Comparison of ENCODE assay signal across 8 mouse cellular contexts in genomic region chr5:142529915-142530314, GRCm38 (mm10). TPM values are rescaled to one million over a fixed set of nuclear protein-coding genes. Genes with fewer than 3 reads are reported as not detected.
DNase-seq lines count a peak whose midpoint lies in the region; ATAC-seq and TF ChIP-seq lines count a peak whose summit lies in the region.

TSS of gene Papolb (minus strand) at chr5:142530076.

- no peak within 1 kb of the TSS for H3K27ac ChIP-seq in forebrain, embryonic 13.5 days
- H3K27ac ChIP-seq in forebrain, embryonic 14.5 days (ENCODE audit: low read depth, low read length): no peak within 1 kb of the TSS
- no peak within 1 kb of the TSS for H3K27ac ChIP-seq in lung, embryonic 14.5 days (ENCODE audit: low read depth)
- no peak within 1 kb of the TSS for H3K27ac ChIP-seq in embryonic facial prominence, embryonic 15.5 days (replicated peaks)
- no peak within 1 kb of the TSS for H3K27ac ChIP-seq in midbrain, embryonic 13.5 days
- H3K27ac ChIP-seq in thymus, adult 2 months (ENCODE audit: control insufficient read depth, insufficient read depth, low read length): no peak within 1 kb of the TSS

- H3K9me3 ChIP-seq in forebrain, embryonic 13.5 days (replicated peaks): no peaks in the 10 kb centered on the region
- H3K9me3 ChIP-seq in forebrain, embryonic 14.5 days (replicated peaks; ENCODE audit: control insufficient read depth, low read length): no peaks in the 10 kb centered on the region
- no peaks in the 10 kb centered on the region for H3K9me3 ChIP-seq in lung, embryonic 14.5 days (ENCODE audit: low read depth, low read length)
- H3K9me3 ChIP-seq in embryonic facial prominence, embryonic 15.5 days (replicated peaks): no peaks in the 10 kb centered on the region
- H3K9me3 ChIP-seq in midbrain, embryonic 13.5 days: no peaks in the 10 kb centered on the region

- no peaks in the 10 kb centered on the region for H3K4me1 ChIP-seq in forebrain, embryonic 13.5 days
- no peaks in the 10 kb centered on the region for H3K4me1 ChIP-seq in forebrain, embryonic 14.5 days (ENCODE audit: control insufficient read depth, insufficient read depth, low read length)
- peaks cover 6% of the 10 kb centered on the region; the same call in 1 of the 2 replicates for H3K4me1 ChIP-seq in lung, embryonic 14.5 days (ENCODE audit: insufficient read depth)
- H3K4me1 ChIP-seq in embryonic facial prominence, embryonic 15.5 days: no peaks in the 10 kb centered on the region
- no peaks in the 10 kb centered on the region for H3K4me1 ChIP-seq in midbrain, embryonic 13.5 days (replicated peaks)
- no peaks in the 10 kb centered on the region for H3K4me1 ChIP-seq in thymus, adult 2 months (replicated peaks; ENCODE audit: control insufficient read depth, insufficient read depth, low read length)

- WGBS in forebrain, embryonic 13.5 days: 30% methylated on average over 41 of the region's 41 CpGs
- WGBS in forebrain, embryonic 14.5 days: 45% methylated on average over 41 of the region's 41 CpGs
- WGBS in lung, embryonic 14.5 days: 32% methylated on average over 40 of the region's 41 CpGs
- 29% methylated on average over 41 of the region's 41 CpGs for WGBS in embryonic facial prominence, embryonic 15.5 days
- 47% methylated on average over 40 of the region's 41 CpGs for WGBS in midbrain, embryonic 13.5 days
- 47% methylated on average over 35 of the region's 41 CpGs for WGBS in thymus, adult 2 months

- TF ChIP-seq CTCF in lung, embryonic 14.5 days (IDR thresholded peaks at IDR 0.05; ENCODE audit: low read depth): no peak
- no peak for TF ChIP-seq CTCF in thymus, adult 2 months (IDR thresholded peaks at IDR 0.05; ENCODE audit: borderline replicate concordance, control insufficient read depth, extremely low read depth, insufficient read depth, low read length, poor library complexity)

- TF ChIP-seq POLR2A in thymus, adult 2 months (IDR thresholded peaks at IDR 0.05; ENCODE audit: control insufficient read depth, extremely low read depth, insufficient read depth, low read length, poor library complexity): no peak

- H3K27me3 ChIP-seq in forebrain, embryonic 13.5 days: peaks cover 32% of the 10 kb centered on the region
- peaks cover 9% of the 10 kb centered on the region for H3K27me3 ChIP-seq in forebrain, embryonic 14.5 days (replicated peaks; ENCODE audit: control insufficient read depth, insufficient read depth, low read length)
- peaks cover 17% of the 10 kb centered on the region; the same call in 1 of the 2 replicates for H3K27me3 ChIP-seq in lung, embryonic 14.5 days (ENCODE audit: insufficient read depth, low read length)
- H3K27me3 ChIP-seq in embryonic facial prominence, embryonic 15.5 days: peaks cover 22% of the 10 kb centered on the region
- peaks cover 22% of the 10 kb centered on the region for H3K27me3 ChIP-seq in midbrain, embryonic 13.5 days
- H3K27me3 ChIP-seq in thymus, adult 2 months (ENCODE audit: control insufficient read depth, insufficient read depth, low read length): no peaks in the 10 kb centered on the region

- no peak within 1 kb of the TSS for H3K9ac ChIP-seq in forebrain, embryonic 13.5 days
- H3K9ac ChIP-seq in forebrain, embryonic 14.5 days (ENCODE audit: low read length): no peak within 1 kb of the TSS
- H3K9ac ChIP-seq in lung, embryonic 14.5 days: no peak within 1 kb of the TSS; the same call in 1 of the 2 replicates
- no peak within 1 kb of the TSS for H3K9ac ChIP-seq in embryonic facial prominence, embryonic 15.5 days
- H3K9ac ChIP-seq in midbrain, embryonic 13.5 days (replicated peaks): no peak within 1 kb of the TSS

- peak within 1 kb of the TSS; percentile 18; the same call in 1 of the 2 replicates for H3K4me3 ChIP-seq in forebrain, embryonic 13.5 days
- no peak within 1 kb of the TSS for H3K4me3 ChIP-seq in forebrain, embryonic 14.5 days (ENCODE audit: low read depth, low read length)
- peak within 1 kb of the TSS; percentile 25 for H3K4me3 ChIP-seq in lung, embryonic 14.5 days (ENCODE audit: low read depth, low read length)
- H3K4me3 ChIP-seq in embryonic facial prominence, embryonic 15.5 days (replicated peaks): peak within 1 kb of the TSS; percentile 23
- H3K4me3 ChIP-seq in midbrain, embryonic 13.5 days (replicated peaks): peak within 1 kb of the TSS; percentile 19
- no peak within 1 kb of the TSS for H3K4me3 ChIP-seq in thymus, adult 2 months (ENCODE audit: control insufficient read depth, insufficient read depth, low read length)

- no peak for ATAC-seq in forebrain, embryonic 13.5 days
- ATAC-seq in forebrain, embryonic 14.5 days: no peak
- no peak for ATAC-seq in lung, embryonic 14.5 days (ENCODE audit: insufficient read depth)
- ATAC-seq in embryonic facial prominence, embryonic 15.5 days (ENCODE audit: insufficient number of reproducible peaks, low FRiP score, low TSS enrichment, low read depth): no peak
- ATAC-seq in midbrain, embryonic 13.5 days: no peak

- peak within 1 kb of the TSS; percentile 44 for H3K4me2 ChIP-seq in forebrain, embryonic 13.5 days
- no peak within 1 kb of the TSS for H3K4me2 ChIP-seq in forebrain, embryonic 14.5 days (ENCODE audit: low read length)
- H3K4me2 ChIP-seq in lung, embryonic 14.5 days: peak within 1 kb of the TSS; percentile 52
- peak within 1 kb of the TSS; percentile 37 for H3K4me2 ChIP-seq in embryonic facial prominence, embryonic 15.5 days (replicated peaks)
- H3K4me2 ChIP-seq in midbrain, embryonic 13.5 days (replicated peaks): peak within 1 kb of the TSS; percentile 31

- DNase-seq in forebrain, embryonic 14.5 days (ENCODE audit: low spot score): no peak
- DNase-seq in lung, embryonic 14.5 days: peak; percentile 17
- no peak for DNase-seq in lung, adult 18-20 months
- no peak for DNase-seq in ovary, postnatal 14 days (ENCODE audit: low spot score)
- DNase-seq in thymus, adult 2 months: no peak

- no peaks in the 10 kb centered on the region for H3K36me3 ChIP-seq in forebrain, embryonic 13.5 days (ENCODE audit: poor library complexity, severe bottlenecking)
- H3K36me3 ChIP-seq in forebrain, embryonic 14.5 days (ENCODE audit: control insufficient read depth, insufficient read depth, low read length): no peaks in the 10 kb centered on the region
- no peaks in the 10 kb centered on the region for H3K36me3 ChIP-seq in lung, embryonic 14.5 days (ENCODE audit: insufficient read depth)
- no peaks in the 10 kb centered on the region for H3K36me3 ChIP-seq in embryonic facial prominence, embryonic 15.5 days
- peaks cover 5% of the 10 kb centered on the region; the same call in 1 of the 2 replicates for H3K36me3 ChIP-seq in midbrain, embryonic 13.5 days
- no peaks in the 10 kb centered on the region for H3K36me3 ChIP-seq in thymus, adult 2 months (ENCODE audit: control insufficient read depth, insufficient read depth, low read length)

RNA-seq across cellular contexts. Expression of gene Papolb, which starts in this region (rescaled TPM):
- 0.06 and 0.12 TPM in 2 replicates for polyA plus RNA-seq in forebrain, embryonic 13.5 days (2015; fragmentation: Nextera tagmentation; extraction: Ambion mirVana)
- 0.15 and 0.27 TPM in 2 replicates for polyA plus RNA-seq in forebrain, embryonic 14.5 days (2014; fragmentation: Nextera tagmentation; extraction: Ambion mirVana)
- polyA plus RNA-seq in lung, embryonic 14.5 days (2014; fragmentation: Nextera tagmentation; extraction: Ambion mirVana): 0.16 and 0.39 TPM in 2 replicates
- 0.05 and 0.13 TPM in 2 replicates for polyA plus RNA-seq in embryonic facial prominence, embryonic 15.5 days (2015; fragmentation: Nextera tagmentation; extraction: Ambion mirVana)
- polyA plus RNA-seq in midbrain, embryonic 13.5 days (2015; fragmentation: Nextera tagmentation; extraction: Ambion mirVana): 0.12 and 0.21 TPM in 2 replicates
- polyA plus RNA-seq in thymus, adult 2 months (2012; rRNA removed): 0.04 TPM in 1 of 2 replicates, not detected in the other

Comparison
In these comparisons a context has a peak if more than half of its experiments do, and no peak if none do; other contexts are left out.
1. H3K4me3 ChIP-seq: peak in forebrain, embryonic 13.5 days (single experiment), embryonic facial prominence, embryonic 15.5 days (single experiment) and midbrain, embryonic 13.5 days (single experiment); none in forebrain, embryonic 14.5 days (single experiment) and thymus, adult 2 months (single experiment).
2. Peak in DNase-seq, H3K4me3 ChIP-seq and H3K4me2 ChIP-seq in lung, embryonic 14.5 days; RNA of the gene not detected or under 1 TPM.